Mouse (Mus musculus): ENCODE data around the gene Tradd. TPM values are rescaled to one million over a fixed set of nuclear protein-coding genes. Genes with fewer than 3 reads are reported as not detected.

The Tradd gene
- polyA plus RNA-seq, 1 experiment from 2014 or later: 24.2 TPM

- Histone ChIP-seq H3K27me3 (peaks cover 71% of the 10 kb centered on the region), H3K4me1 (peaks cover 27% of the 10 kb centered on the region), H3K27ac (no peak overlapping the region), H3K36me3 (peaks cover 12% of the 10 kb centered on the region; the same call in 1 of the 2 replicates), H3K4me3 (replicated peaks) (peak overlapping the region; percentile 26), H3K9me3 (replicated peaks) (no peaks in the 10 kb centered on the region), H3K4me2 (peak overlapping the region; percentile 52), H3K9ac (no peak overlapping the region)
- WGBS: 2% methylated on average over 28 of the region's 28 CpGs
- peak; percentile 55; the same call in 1 of the 2 replicates for ATAC-seq (replicated peaks; ENCODE audit: low FRiP score)
Measured at GRCm38 (mm10) chr8:105278911-105279334, 14.5 kb upstream of the Tradd start.

- WGBS: 3% methylated on average over 30 of the region's 30 CpGs
- peak overlapping the region; percentile 42 for H3K4me3 ChIP-seq (replicated peaks)
- no peak overlapping the region for H3K9ac ChIP-seq
- peaks cover 27% of the 10 kb centered on the region for H3K4me1 ChIP-seq
- H3K9me3 ChIP-seq (replicated peaks): no peaks in the 10 kb centered on the region
- no peak overlapping the region for H3K27ac ChIP-seq
- H3K27me3 ChIP-seq: peaks cover 95% of the 10 kb centered on the region
- 0 out of 2 replicates have a peak, but pooled peaks cover 6% of the 10 kb centered on the region for H3K36me3 ChIP-seq
- ATAC-seq (replicated peaks; ENCODE audit: low FRiP score): peak; percentile 62; the same call in 1 of the 2 replicates
- peak overlapping the region; percentile 71 for H3K4me2 ChIP-seq
Measured at GRCm38 (mm10) chr8:105276292-105277120, 12.1 kb upstream of the Tradd start.

DNA sequence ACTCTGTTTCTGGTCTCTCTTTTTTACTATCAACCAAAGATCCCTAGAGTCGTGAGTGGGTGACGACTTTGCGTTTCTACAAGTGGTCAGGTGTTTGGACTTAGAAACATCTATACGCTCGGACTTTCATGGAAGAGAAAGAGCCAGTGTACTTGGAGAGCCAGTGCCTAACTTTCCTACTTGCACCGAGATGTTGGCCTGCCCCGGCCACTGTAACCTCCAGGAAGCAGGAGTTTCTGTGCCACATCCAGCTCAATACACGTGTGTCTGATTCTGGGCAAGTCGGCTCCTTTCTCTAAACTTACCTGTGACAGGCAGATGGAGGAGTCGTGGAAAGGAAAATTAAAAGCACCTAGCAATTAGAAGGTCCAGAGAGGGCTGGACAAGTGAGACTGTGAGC, 11.4 kb upstream of the Tradd start, which contains the start of gene Nol3:
Gene Nol3 (plus strand): TSS at position 301 of the 400 bp plus-strand sequence.
- ATAC-seq (replicated peaks; ENCODE audit: low FRiP score): no peak
- Histone ChIP-seq H3K36me3 (0 out of 2 replicates have a peak, but pooled peaks cover 3% of the 10 kb centered on the region), H3K9ac (no peak within 1 kb of the TSS), H3K27ac (no peak within 1 kb of the TSS), H3K27me3 (peaks cover 99% of the 10 kb centered on the region), H3K9me3 (replicated peaks) (no peaks in the 10 kb centered on the region), H3K4me2 (peak within 1 kb of the TSS; percentile 71), H3K4me3 (replicated peaks) (peak within 1 kb of the TSS; percentile 42), H3K4me1 (peaks cover 29% of the 10 kb centered on the region)
- 2% methylated on average over 10 of the region's 10 CpGs for WGBS

GRCm38 (mm10) chr8:105275387-105275786, 11.0 kb upstream of the Tradd start:
- H3K4me1 ChIP-seq: peaks cover 33% of the 10 kb centered on the region
- H3K9me3 ChIP-seq (replicated peaks): no peaks in the 10 kb centered on the region
- peaks cover 100% of the 10 kb centered on the region for H3K27me3 ChIP-seq
- peak overlapping the region; percentile 71 for H3K4me2 ChIP-seq
- H3K9ac ChIP-seq: no peak overlapping the region
- WGBS: 4% methylated on average over 10 of the region's 11 CpGs
- H3K27ac ChIP-seq: no peak overlapping the region
- H3K36me3 ChIP-seq: 0 out of 2 replicates have a peak, but pooled peaks cover 3% of the 10 kb centered on the region
- ATAC-seq (replicated peaks; ENCODE audit: low FRiP score): no peak
- no peak overlapping the region; the same call in 1 of the 2 replicates for H3K4me3 ChIP-seq (replicated peaks)

DNA sequence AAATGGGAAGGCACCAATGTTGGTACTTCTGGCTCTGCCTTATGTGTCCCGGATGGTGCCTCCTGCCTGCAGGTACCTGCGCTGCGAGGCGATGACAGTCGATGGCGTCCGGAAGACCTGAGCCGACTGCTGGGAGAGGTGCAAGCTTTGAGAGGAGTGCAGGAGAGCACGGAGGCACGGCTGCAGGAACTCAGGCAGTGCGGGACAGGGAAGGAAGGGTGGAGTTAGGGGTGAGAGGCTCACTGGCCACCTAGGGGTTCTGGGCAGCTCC, 6.4 kb upstream of the Tradd start:
- Histone ChIP-seq H3K9ac (no peak overlapping the region), H3K36me3 (no peaks in the 10 kb centered on the region), H3K4me1 (peaks cover 43% of the 10 kb centered on the region), H3K4me3 (replicated peaks) (peak overlapping the region; percentile 13; the same call in 1 of the 2 replicates), H3K27me3 (peaks cover 100% of the 10 kb centered on the region), H3K4me2 (peak overlapping the region; percentile 92; the same call in 1 of the 2 replicates), H3K27ac (no peak overlapping the region), H3K9me3 (replicated peaks) (no peaks in the 10 kb centered on the region)
- no peak for ATAC-seq (replicated peaks; ENCODE audit: low FRiP score)
- under 1% methylated on average over 11 of the region's 11 CpGs for WGBS

DNA sequence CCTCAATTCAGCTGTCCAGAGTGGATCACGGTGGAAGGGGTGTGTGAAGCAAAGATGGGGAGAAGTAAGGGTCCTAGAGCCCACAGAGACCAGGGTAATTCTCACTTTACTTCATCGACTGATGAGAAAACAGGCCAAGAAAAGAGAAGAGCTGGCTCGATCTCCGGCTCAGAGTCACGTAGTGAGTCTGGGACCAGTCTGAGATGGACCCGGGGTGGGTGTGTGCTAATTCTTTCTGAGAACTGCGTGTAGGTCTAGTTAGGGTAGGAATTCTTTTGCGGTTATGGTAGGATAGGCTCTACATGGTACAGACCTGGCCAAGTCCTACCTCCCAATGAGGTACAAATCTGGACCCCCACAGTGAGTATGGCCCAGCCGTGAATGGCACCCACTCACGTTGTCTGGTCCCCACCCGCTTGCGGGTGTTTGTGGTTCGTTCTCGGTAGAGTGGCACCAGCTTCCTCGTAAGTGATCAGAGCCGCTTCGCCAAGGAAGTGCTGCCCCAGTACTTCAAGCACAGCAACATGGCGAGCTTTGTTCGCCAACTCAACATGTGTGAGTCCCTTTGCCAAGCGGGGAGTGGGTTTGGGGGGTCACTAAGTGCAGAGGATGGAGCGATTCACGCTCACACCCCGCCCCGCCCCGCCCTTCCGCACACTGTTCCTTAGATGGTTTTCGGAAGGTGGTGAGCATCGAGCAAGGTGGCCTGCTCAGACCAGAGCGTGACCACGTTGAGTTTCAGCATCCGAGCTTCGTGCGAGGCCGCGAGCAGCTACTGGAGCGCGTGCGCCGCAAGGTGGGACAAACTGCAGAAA, 5.9 kb upstream of the Tradd start:
- ATAC-seq (replicated peaks; ENCODE audit: low FRiP score): no peak
- Histone ChIP-seq H3K27ac (no peak overlapping the region), H3K9me3 (replicated peaks) (no peaks in the 10 kb centered on the region), H3K4me2 (peak overlapping the region; percentile 92), H3K27me3 (peaks cover 100% of the 10 kb centered on the region), H3K4me1 (peaks cover 40% of the 10 kb centered on the region), H3K9ac (no peak overlapping the region), H3K36me3 (no peaks in the 10 kb centered on the region), H3K4me3 (replicated peaks) (peak overlapping the region; percentile 53)
- 1% methylated on average over 39 of the region's 39 CpGs for WGBS

DNA sequence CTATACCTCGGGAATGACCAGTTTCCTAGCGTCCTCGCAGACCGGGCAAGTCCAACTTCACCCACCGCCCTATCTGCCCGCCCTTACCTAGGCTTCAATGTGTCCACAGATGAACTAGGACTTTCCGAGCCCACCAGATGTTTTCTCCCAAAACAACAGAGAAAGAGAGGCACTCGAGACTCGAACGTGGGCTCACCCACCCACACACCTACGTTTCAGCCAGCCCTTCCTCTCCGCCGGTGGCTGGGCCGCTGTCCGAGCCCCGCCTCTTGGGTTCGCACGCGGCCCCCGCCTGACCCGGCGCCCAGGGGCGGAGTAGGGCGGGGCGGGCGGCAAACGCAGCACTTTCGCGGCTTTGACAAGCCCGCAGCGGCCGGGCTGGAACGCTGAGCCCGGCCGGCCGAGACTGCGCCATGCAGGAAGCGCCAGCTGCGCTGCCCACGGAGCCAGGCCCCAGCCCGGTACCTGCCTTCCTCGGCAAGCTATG, 5.1 kb upstream of the Tradd start, which contains the start of gene Hsf4:
Gene Hsf4 (plus strand): TSS at position 341 of the 487 bp plus-strand sequence.
- ATAC-seq (replicated peaks; ENCODE audit: low FRiP score): 0 out of 2 replicates have a peak, but pooled peaks have one; percentile 9
- WGBS: under 1% methylated on average over 42 of the region's 42 CpGs
- Histone ChIP-seq H3K27ac (no peak within 1 kb of the TSS), H3K36me3 (no peaks in the 10 kb centered on the region), H3K4me3 (replicated peaks) (peak within 1 kb of the TSS; percentile 53), H3K9ac (peak within 1 kb of the TSS; percentile 35; the same call in 1 of the 2 replicates), H3K4me1 (peaks cover 46% of the 10 kb centered on the region), H3K9me3 (replicated peaks) (no peaks in the 10 kb centered on the region), H3K27me3 (peaks cover 99% of the 10 kb centered on the region), H3K4me2 (peak within 1 kb of the TSS; percentile 92)

GRCm38 (mm10) chr8:105269075-105269458, 4.7 kb upstream of the Tradd start:
- WGBS: 2% methylated on average over 10 of the region's 10 CpGs
- no peak for ATAC-seq (replicated peaks; ENCODE audit: low FRiP score)
- Histone ChIP-seq H3K27ac (no peak overlapping the region), H3K4me1 (peaks cover 47% of the 10 kb centered on the region), H3K9me3 (replicated peaks) (no peaks in the 10 kb centered on the region), H3K27me3 (peaks cover 96% of the 10 kb centered on the region), H3K4me3 (replicated peaks) (peak overlapping the region; percentile 53), H3K9ac (peak overlapping the region; percentile 35; the same call in 1 of the 2 replicates), H3K4me2 (peak overlapping the region; percentile 92), H3K36me3 (no peaks in the 10 kb centered on the region)

- peak; percentile 43 for ATAC-seq (replicated peaks; ENCODE audit: low FRiP score)
- H3K9ac ChIP-seq: peak overlapping the region; percentile 22; the same call in 1 of the 2 replicates
Measured at GRCm38 (mm10) chr8:105268342-105269074, 4.1 kb upstream of the Tradd start.

GRCm38 (mm10) chr8:105266775-105267174, 2.4 kb upstream of the Tradd start:
- Histone ChIP-seq H3K4me3 (replicated peaks) (no peak overlapping the region), H3K4me1 (peaks cover 51% of the 10 kb centered on the region), H3K36me3 (no peaks in the 10 kb centered on the region), H3K27ac (no peak overlapping the region), H3K9me3 (replicated peaks) (no peaks in the 10 kb centered on the region), H3K27me3 (peaks cover 90% of the 10 kb centered on the region), H3K9ac (no peak overlapping the region), H3K4me2 (no peak overlapping the region)
- 22% methylated on average over 13 of the region's 13 CpGs for WGBS
- no peak for ATAC-seq (replicated peaks; ENCODE audit: low FRiP score)

More at GRCm38 (mm10) chr8:105268342-105269074, 4.1 kb upstream of the Tradd start:
- Histone ChIP-seq H3K4me3 (replicated peaks) (peak overlapping the region; percentile 53), H3K36me3 (no peaks in the 10 kb centered on the region), H3K4me1 (peaks cover 51% of the 10 kb centered on the region), H3K9me3 (replicated peaks) (no peaks in the 10 kb centered on the region), H3K27ac (no peak overlapping the region), H3K4me2 (peak overlapping the region; percentile 92), H3K27me3 (peaks cover 94% of the 10 kb centered on the region)
- under 1% methylated on average over 65 of the region's 65 CpGs for WGBS

GRCm38 (mm10) chr8:105265128-105265527, 719 bp upstream of the Tradd start:
- Histone ChIP-seq H3K36me3 (no peaks in the 10 kb centered on the region), H3K9me3 (replicated peaks) (no peaks in the 10 kb centered on the region), H3K4me3 (replicated peaks) (peak overlapping the region; percentile 60), H3K4me1 (peaks cover 44% of the 10 kb centered on the region), H3K9ac (0 out of 2 replicates have a peak overlapping the region, but pooled peaks have one; percentile 54), H3K27me3 (peaks cover 90% of the 10 kb centered on the region), H3K27ac (no peak overlapping the region), H3K4me2 (peak overlapping the region; percentile 82)
- no peak for ATAC-seq (replicated peaks; ENCODE audit: low FRiP score)
- 4% methylated on average over 10 of the region's 10 CpGs for WGBS
